Mouse (Mus musculus) c-Kit-positive CD71-negative TER-119-negative erythroid progenitor cells, embryonic 14.5 days (primary cell): ENCODE measurements around the gene Pno1.
"Not testable (repeated sequence)": the region's sequence is repeated elsewhere in the genome, so short reads cannot be mapped to it uniquely, and the experiment has no call there.

ENCODE experiments used
- DNase-seq: peaks from one replicate; pipeline ENCODE4 v3.0.0-alpha.2; 2013; ENCODE audit warnings: low read depth

Pno1 gene

GRCm38 (mm10) chr11:17211258-17212140 is at the start of gene Pno1:
Gene Pno1, minus strand, starts transcription at chr11:17211568.
- DNase-seq = peak; percentile 89

- peak; percentile 33 for DNase-seq
Observed at GRCm38 (mm10) chr11:17257861-17258260, 46.5 kb upstream of the Pno1 start.

GRCm38 (mm10) chr11:17257443-17257842 is 46.1 kb upstream of the Pno1 start, which contains the start of gene C1d:
Gene C1d, plus strand, starts transcription at chr11:17257579.
- DNase-seq = peak; percentile 88

DNA sequence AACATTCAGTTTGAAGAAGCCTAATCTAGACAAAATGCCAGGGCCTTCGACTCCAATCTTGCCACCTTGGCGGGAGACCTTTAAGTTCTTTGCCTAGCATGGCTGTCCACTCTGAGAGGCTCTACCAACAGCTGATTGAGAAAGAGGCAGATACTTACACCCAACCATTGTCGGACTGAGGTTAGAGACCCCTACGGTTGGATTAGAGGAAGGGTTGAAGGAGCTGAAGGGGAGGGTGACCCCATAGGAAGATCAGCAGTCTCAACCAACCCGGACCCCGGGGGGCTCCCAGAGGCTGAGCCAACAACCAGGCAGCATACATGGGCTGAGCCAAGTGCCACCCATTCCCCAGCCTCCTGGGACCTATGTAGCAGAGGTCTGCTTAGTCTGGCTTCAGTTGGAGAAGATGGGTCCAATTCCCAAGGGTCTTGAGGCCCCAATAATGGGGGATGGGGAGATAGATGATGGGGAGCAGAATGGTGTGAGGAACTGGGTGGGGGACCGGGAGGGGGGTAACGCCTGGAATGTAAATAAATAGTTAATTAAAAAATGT is 45.5 kb upstream of the Pno1 start:
- DNase-seq = no peak

DNA sequence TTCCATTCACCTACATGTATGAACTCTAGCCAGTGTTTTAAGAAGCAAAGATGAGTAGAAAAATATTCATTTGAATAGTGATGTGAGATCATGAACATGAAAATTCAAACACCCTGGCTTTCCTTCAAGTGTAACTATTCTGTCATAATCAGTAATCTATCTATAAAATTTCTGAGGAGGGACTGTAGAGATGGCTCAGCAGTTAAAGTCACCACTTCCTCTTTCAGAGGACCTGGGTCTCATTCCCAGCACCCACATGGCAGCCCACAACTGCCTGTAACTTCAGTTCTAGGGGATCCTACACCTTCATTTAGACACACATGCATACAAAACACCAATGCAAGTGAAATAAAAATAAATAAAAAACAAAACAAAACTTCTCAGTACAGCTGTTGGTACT is 37.3 kb upstream of the Pno1 start:
- DNase-seq = no peak

GRCm38 (mm10) chr11:17238598-17238997 is 27.2 kb upstream of the Pno1 start:
- not testable (repeated sequence) for DNase-seq

DNA sequence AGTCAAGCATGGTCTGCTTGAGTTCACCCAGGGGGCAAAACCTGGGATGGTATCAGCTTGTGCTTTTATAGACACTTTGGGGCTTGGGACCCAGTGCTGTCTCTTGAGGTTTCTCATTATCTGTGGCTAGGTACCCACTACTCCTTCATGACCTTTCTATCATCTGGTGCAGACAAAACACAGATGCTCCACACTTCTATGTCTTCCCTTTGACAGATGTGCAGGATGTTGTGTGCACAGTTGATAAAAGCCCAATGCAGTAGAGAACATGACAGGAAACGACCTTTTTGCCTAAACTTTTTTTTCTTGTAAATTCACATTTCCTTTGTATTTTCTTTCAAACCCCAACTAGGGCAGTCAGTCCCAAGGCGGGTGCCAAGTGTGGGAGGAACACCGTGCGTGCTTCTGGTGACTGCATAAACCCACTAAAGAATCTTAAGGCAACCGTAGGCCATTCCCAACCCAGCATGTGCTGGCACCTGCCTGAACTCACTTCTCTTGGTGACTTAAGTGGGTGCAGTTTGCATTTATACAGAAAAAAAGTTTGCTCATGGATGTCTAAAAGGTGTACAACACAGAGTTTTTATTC is 25.2 kb upstream of the Pno1 start:
- no peak for DNase-seq

- no peak for DNase-seq
Observed at GRCm38 (mm10) chr11:17232792-17233191, 21.4 kb upstream of the Pno1 start.

GRCm38 (mm10) chr11:17221126-17221525 is 9.8 kb upstream of the Pno1 start:
- DNase-seq = no peak

- no peak for DNase-seq
Observed at GRCm38 (mm10) chr11:17215475-17215874, 4.1 kb upstream of the Pno1 start.

DNA sequence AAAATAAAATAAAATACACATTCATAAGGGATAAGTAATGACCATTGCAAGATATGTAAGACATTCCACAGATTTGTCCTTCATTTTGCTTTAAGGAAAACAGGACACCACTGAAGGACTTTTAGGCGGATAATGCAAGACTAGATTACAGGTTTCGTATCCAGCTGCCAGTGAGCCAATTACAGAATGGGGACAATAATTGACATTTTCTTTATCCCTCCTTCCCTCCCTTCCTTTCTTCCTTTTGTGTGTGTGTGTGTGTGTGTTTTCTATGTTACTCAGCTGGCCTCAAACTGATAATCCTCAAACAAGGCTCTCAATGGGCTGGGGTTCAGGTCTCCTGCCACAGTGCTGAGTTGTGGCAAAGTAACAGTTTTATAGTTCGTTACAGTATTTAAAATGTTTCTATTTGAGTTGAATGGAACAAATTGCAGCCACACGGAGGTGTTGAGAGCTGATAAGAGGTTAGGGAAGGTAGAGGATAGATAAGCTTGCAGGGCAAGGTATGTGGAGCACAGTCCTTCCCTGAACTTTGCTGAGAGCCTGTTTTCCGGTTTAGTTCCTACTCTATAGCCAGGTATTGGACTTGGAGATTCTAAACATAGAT is 1.6 kb upstream of the Pno1 start:
- no peak for DNase-seq

DNA sequence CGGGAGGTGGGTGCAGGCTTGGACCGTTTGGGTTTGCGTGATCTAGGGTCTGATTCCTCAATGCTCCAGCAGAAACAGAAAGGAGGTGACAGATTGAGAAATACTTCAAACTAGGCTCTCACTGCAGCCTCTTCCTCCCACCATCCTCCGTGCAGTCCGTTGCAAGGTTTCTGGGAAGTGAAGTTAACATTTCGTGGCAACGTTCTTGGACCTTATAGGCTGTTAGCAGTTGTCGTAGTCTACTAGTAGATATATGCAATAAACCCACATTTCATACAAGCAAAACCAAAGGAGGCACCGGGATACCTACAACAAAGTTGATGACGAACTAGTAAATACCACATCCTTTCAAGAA is 750 bp upstream of the Pno1 start:
- DNase-seq = no peak

DNA sequence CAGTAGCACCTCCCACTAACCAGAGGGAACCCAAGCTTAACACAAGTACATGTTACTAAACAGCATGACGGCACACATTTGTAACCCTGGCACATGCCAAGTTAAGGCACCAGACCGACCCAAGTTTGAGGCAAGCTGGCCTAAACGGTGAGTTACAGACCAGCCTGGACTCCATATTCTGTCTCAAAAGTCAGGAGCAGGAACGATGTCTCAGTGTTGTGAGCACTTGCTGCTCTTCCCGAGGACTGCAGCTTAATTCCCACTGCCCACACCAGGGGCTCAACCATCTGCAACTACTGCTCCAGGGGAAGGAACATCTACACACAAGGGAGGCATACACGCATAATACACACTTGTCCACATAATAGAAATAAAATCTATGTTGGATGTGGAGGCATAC is 8.9 kb downstream of the Pno1 start:
- no peak for DNase-seq

GRCm38 (mm10) chr11:17200936-17201335 is 10.4 kb downstream of the Pno1 start:
- no peak for DNase-seq

DNA sequence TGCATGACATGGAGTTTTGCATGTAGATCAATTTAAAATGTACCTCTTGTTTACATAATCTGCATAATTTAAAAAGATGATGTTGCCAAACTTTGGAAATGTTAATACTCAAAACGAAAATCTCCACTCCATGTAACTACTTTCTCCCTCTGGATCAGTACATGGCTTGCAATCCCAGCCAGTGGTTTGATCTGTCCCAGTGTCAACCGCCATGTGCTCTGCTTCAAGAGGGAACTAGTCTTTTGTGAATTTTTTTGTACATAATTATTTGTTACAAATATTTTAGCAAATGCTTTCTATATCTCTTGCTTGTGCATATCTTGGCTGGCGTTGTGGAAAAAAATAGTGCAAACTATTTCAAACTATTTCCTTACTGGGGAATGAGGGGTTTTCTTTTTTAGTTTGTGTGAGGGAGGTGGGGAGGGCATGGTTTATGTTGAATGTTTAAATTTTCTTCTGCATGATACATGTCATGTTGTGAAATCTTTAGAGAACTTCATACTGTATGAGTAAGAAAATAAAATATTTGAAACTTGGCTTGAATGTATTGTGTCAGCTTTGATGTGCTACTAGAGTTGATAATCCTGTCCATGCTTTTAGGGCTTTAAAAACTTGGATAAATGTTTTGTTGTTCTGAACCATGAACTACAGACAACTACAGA is 11.4 kb downstream of the Pno1 start:
- DNase-seq = no peak

DNA sequence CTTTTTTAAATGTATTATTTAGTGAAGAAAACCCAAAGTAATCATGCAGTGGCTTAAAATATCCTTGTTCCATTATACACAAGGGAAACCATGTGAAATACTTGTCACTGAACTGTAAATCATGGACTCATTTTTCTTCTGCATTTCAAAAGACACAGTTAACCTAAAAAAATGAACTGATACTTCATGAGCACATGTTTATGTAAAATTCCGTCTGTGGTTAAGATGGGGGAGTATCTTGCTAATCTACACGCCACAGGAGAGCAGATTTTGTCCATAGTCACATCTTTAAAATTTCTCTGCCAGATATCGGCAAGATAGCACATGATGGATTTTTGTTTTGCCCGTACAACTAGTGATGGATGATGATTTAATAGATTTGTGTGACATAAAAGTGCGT is 12.2 kb downstream of the Pno1 start:
- no peak for DNase-seq

- no peak for DNase-seq
Observed at GRCm38 (mm10) chr11:17192151-17192844, 19.1 kb downstream of the Pno1 start.

DNA sequence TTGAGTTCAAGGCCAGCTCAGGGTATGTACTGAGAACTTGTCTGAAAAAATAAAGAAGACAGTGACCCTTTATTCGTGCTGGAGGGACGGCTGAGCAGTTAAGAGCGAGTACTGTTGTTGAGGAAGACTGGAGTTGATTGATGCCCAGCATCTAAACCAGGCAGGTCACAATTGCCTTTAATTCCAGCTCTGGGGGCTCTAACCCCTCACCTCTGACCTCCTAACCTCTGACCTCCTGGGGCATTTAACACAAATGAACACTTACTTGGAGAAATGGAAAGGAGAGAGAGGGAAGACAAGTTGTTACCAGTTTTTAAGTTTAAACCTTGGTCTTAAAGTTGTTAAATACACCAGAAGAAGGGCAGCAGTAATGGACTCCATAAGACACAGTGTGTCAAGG is 22.6 kb downstream of the Pno1 start:
- no peak for DNase-seq

DNA sequence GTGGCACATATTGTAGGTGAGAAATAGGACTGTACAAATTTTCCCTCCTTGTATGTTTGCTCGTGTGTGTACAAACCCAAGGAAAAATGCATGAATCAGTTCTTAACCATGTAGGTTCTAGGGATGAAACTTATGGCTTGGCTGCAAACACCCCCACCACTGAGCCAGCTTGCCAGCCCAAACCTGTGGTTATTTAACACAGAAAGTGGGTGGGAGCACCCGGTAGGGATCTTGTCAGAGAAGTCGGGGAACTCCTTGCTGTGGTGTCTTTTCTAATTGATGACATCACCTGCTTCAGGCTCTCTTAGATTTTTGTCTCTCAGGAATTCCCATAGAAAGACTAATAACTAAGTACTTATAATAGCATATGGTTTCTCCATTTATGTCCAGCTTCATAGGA is 23.7 kb downstream of the Pno1 start:
- no peak for DNase-seq

DNA sequence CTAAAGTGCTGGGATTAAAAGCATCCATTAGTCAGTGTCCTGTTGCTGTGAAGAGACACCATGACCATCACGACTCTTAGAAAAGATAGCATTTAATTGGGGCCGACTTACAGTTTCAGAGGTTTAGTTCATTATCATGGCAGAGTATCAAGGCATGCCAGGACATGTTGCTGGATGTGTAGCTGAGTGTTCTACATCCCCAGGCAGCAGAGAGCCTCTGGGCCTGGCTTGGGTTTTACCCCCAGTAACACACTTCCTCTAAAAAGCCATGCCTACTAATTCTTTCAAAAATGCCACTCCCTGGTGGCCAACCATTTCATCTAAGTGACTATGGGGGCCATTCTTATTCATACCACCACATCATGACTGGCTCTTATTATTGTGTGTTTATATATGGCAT is 28.2 kb downstream of the Pno1 start:
- no peak for DNase-seq

- no peak for DNase-seq
Observed at GRCm38 (mm10) chr11:17181807-17182206, 29.6 kb downstream of the Pno1 start, which contains the start of gene Wdr92. Gene Wdr92, plus strand, starts transcription at chr11:17182107.

GRCm38 (mm10) chr11:17180753-17181152 is 30.6 kb downstream of the Pno1 start:
- no peak for DNase-seq
